Mouse (Mus musculus): ENCODE data around the gene AI593442.

DNA sequence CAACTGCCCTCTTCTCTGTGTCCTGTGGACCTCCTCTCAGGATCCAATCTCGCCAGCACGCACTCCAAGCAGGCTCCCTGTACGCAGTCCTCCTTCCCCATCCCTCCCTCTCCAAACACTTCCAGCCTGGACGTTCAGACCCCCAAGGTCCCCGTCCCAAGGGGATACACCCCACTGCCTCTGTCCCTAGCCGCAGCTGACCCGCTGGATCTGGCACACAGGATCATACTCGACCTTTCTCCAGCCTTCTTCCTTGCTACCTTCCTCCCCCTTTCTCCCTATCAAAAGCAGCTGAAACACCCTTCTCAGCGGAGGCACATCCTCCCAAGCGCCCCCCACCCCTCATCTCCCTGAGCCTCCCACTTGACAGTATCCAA lies 753 bp downstream of the AI593442 start:
- TF ChIP-seq CHD2 (IDR thresholded peaks at IDR 0.05; ENCODE audit: low read depth, low read length) (no peak), MAFK (IDR thresholded peaks at IDR 0.05; ENCODE audit: insufficient read depth, low read depth, low read length) (no peak), ZC3H11A (IDR thresholded peaks at IDR 0.05; ENCODE audit: borderline replicate concordance, low read depth, low read length) (no peak), HCFC1 (IDR thresholded peaks at IDR 0.05; ENCODE audit: borderline replicate concordance, insufficient read depth, low read length) (no peak), ZNF384 (IDR thresholded peaks at IDR 0.05; ENCODE audit: low read depth, low read length) (no peak)

Data from ES-E14 (cell line).